Mouse (Mus musculus): ENCODE data around the gene Rnpepl1.

Gene Rnpepl1

GRCm38 (mm10) chr1:92910239-92910885 lies at the start of gene Rnpepl1:
Rnpepl1 (plus strand) TSS chr1:92910783.
- peak in 1 of 2 experiments; percentile 36 for DNase-seq (ENCODE audit: low read depth in 1 of 2, low spot score in 2 of 2)

- DNase-seq (ENCODE audit: low read depth in 1 of 2, low spot score in 2 of 2), result no peak
Measured at GRCm38 (mm10) chr1:92861503-92861902, 49.1 kb upstream of the Rnpepl1 start.

- no peak for DNase-seq (ENCODE audit: low read depth in 1 of 2, low spot score in 2 of 2)
Measured at GRCm38 (mm10) chr1:92863268-92863667, 47.3 kb upstream of the Rnpepl1 start.

- DNase-seq (ENCODE audit: low read depth in 1 of 2, low spot score in 2 of 2), result no peak
Measured at GRCm38 (mm10) chr1:92866170-92866569, 44.4 kb upstream of the Rnpepl1 start.

GRCm38 (mm10) chr1:92869985-92870384 lies 40.6 kb upstream of the Rnpepl1 start:
- no peak for DNase-seq (ENCODE audit: low read depth in 1 of 2, low spot score in 2 of 2)

GRCm38 (mm10) chr1:92872666-92873065 lies 37.9 kb upstream of the Rnpepl1 start:
- no peak for DNase-seq (ENCODE audit: low read depth in 1 of 2, low spot score in 2 of 2)

- DNase-seq (ENCODE audit: low read depth in 1 of 2, low spot score in 2 of 2), result no peak
Measured at GRCm38 (mm10) chr1:92874011-92874410, 36.6 kb upstream of the Rnpepl1 start.

- DNase-seq (ENCODE audit: low read depth in 1 of 2, low spot score in 2 of 2), result no peak
Measured at GRCm38 (mm10) chr1:92875360-92876111, 35.0 kb upstream of the Rnpepl1 start.

GRCm38 (mm10) chr1:92877431-92877978 lies 33.1 kb upstream of the Rnpepl1 start:
- DNase-seq (ENCODE audit: low read depth in 1 of 2, low spot score in 2 of 2), result no peak

- no peak for DNase-seq (ENCODE audit: low read depth in 1 of 2, low spot score in 2 of 2)
Measured at GRCm38 (mm10) chr1:92878066-92878741, 32.4 kb upstream of the Rnpepl1 start.

- DNase-seq (ENCODE audit: low read depth in 1 of 2, low spot score in 2 of 2), result no peak
Measured at GRCm38 (mm10) chr1:92879266-92879665, 31.3 kb upstream of the Rnpepl1 start.

- no peak for DNase-seq (ENCODE audit: low read depth in 1 of 2, low spot score in 2 of 2)
Measured at GRCm38 (mm10) chr1:92880101-92880500, 30.5 kb upstream of the Rnpepl1 start.

- no peak for DNase-seq (ENCODE audit: low read depth in 1 of 2, low spot score in 2 of 2)
Measured at GRCm38 (mm10) chr1:92881982-92882381, 28.6 kb upstream of the Rnpepl1 start.

GRCm38 (mm10) chr1:92888901-92889655 lies 21.5 kb upstream of the Rnpepl1 start:
- DNase-seq (ENCODE audit: low read depth in 1 of 2, low spot score in 2 of 2), result no peak

- no peak for DNase-seq (ENCODE audit: low read depth in 1 of 2, low spot score in 2 of 2)
Measured at GRCm38 (mm10) chr1:92892791-92893190, 17.8 kb upstream of the Rnpepl1 start.

- no peak for DNase-seq (ENCODE audit: low read depth in 1 of 2, low spot score in 2 of 2)
Measured at GRCm38 (mm10) chr1:92893896-92894295, 16.7 kb upstream of the Rnpepl1 start.

- peak in 1 of 2 experiments; percentile 58 for DNase-seq (ENCODE audit: low read depth in 1 of 2, low spot score in 2 of 2)
Measured at GRCm38 (mm10) chr1:92895089-92895488, 15.5 kb upstream of the Rnpepl1 start.

- DNase-seq (ENCODE audit: low read depth in 1 of 2, low spot score in 2 of 2), result no peak
Measured at GRCm38 (mm10) chr1:92902786-92903185, 7.8 kb upstream of the Rnpepl1 start, which contains the start of gene Ankmy1. Ankmy1 (minus strand) TSS chr1:92902906.

- DNase-seq (ENCODE audit: low read depth in 1 of 2, low spot score in 2 of 2), result no peak
Measured at GRCm38 (mm10) chr1:92903627-92904026, 7.0 kb upstream of the Rnpepl1 start.

GRCm38 (mm10) chr1:92905703-92906310 lies 4.8 kb upstream of the Rnpepl1 start:
- no peak for DNase-seq (ENCODE audit: low read depth in 1 of 2, low spot score in 2 of 2)

Data from monocyte, adult 2 months (primary cell).